Mouse (Mus musculus) fat pad, adult 2 months (tissue): ENCODE data around the gene Hivep3.
A peak's percentile ranks its signal among the peaks of the same experiment; 100 is the strongest.

Experiments used
- DNase-seq: peaks from one replicate; pipeline ENCODE4 v3.0.0-alpha.2; 2011; ENCODE audit warnings: low read depth, low spot score; ENCODE audit errors: extremely low read depth

Gene Hivep3

GRCm38 (mm10) chr4:119814185-119815132 is 80.9 kb downstream of the Hivep3 start:
- no peak for DNase-seq

- DNase-seq, result no peak
Observed at GRCm38 (mm10) chr4:119815133-119815792, 81.7 kb downstream of the Hivep3 start.

GRCm38 (mm10) chr4:119815793-119816161 is 82.2 kb downstream of the Hivep3 start:
- no peak for DNase-seq

GRCm38 (mm10) chr4:119816620-119817356 is 83.2 kb downstream of the Hivep3 start:
- DNase-seq, result peak; percentile 97

- DNase-seq, result no peak
Observed at GRCm38 (mm10) chr4:119825956-119826355, 92.4 kb downstream of the Hivep3 start.

- no peak for DNase-seq
Observed at GRCm38 (mm10) chr4:119828386-119828785, 94.8 kb downstream of the Hivep3 start.

- DNase-seq, result no peak
Observed at GRCm38 (mm10) chr4:119828996-119829395, 95.4 kb downstream of the Hivep3 start.

GRCm38 (mm10) chr4:119833333-119833732 is 99.7 kb downstream of the Hivep3 start:
- DNase-seq, result no peak

GRCm38 (mm10) chr4:119833884-119834283 is 100.3 kb downstream of the Hivep3 start:
- no peak for DNase-seq

GRCm38 (mm10) chr4:119836181-119836580 is 102.6 kb downstream of the Hivep3 start:
- DNase-seq, result no peak

GRCm38 (mm10) chr4:119837505-119838065 is 104.0 kb downstream of the Hivep3 start:
- DNase-seq, result no peak

- no peak for DNase-seq
Observed at GRCm38 (mm10) chr4:119838308-119838707, 104.7 kb downstream of the Hivep3 start.

- no peak for DNase-seq
Observed at GRCm38 (mm10) chr4:119843294-119843693, 109.7 kb downstream of the Hivep3 start.

- DNase-seq, result peak; percentile 39
Observed at GRCm38 (mm10) chr4:119844267-119844666, 110.7 kb downstream of the Hivep3 start.

GRCm38 (mm10) chr4:119845596-119846161 is 112.1 kb downstream of the Hivep3 start:
- DNase-seq, result peak; percentile 26

- no peak for DNase-seq
Observed at GRCm38 (mm10) chr4:119852483-119852882, 118.9 kb downstream of the Hivep3 start.

- DNase-seq, result no peak
Observed at GRCm38 (mm10) chr4:119854307-119855144, 120.9 kb downstream of the Hivep3 start.

- no peak for DNase-seq
Observed at GRCm38 (mm10) chr4:119859454-119859853, 125.9 kb downstream of the Hivep3 start.

- no peak for DNase-seq
Observed at GRCm38 (mm10) chr4:119861001-119861400, 127.4 kb downstream of the Hivep3 start.
